Mouse (Mus musculus) midbrain, embryonic 12.5 days (tissue): ENCODE measurements around the gene Ap2s1. TPM values are rescaled to one million over a fixed set of nuclear protein-coding genes. Genes with fewer than 3 reads are reported as not detected.
"Not testable (repeated sequence)": the region's sequence is repeated elsewhere in the genome, so short reads cannot be mapped to it uniquely, and the experiment has no call there.

Experiments used
- ATAC-seq: fragments of 200-750 bp; cut with Nextera tagmentation; 2 replicates; pipeline ENCODE4 v1.8.0; 2017; ENCODE audit warnings: low read depth, moderate TSS enrichment, moderate library complexity; ENCODE audit not compliant: low FRiP score
- H3K27ac ChIP-seq: fragments of 300-500 bp; sonication (generic); replicated peaks from 2 replicates; pipeline ENCODE4 v1.5.1; 2016; ENCODE audit warnings: mild to moderate bottlenecking
- H3K27me3 ChIP-seq: fragments of 300-500 bp; sonication (generic); 2 replicates; pipeline ENCODE4 v1.6.1; 2016; ENCODE audit warnings: mild to moderate bottlenecking
- H3K36me3 ChIP-seq: fragments of 300-500 bp; sonication (generic); 2 replicates; pipeline ENCODE4 v1.6.1; 2016
- H3K4me1 ChIP-seq: fragments of 300-500 bp; sonication (generic); 2 replicates; pipeline ENCODE4 v1.6.1; 2016
- H3K4me2 ChIP-seq: fragments of 300-500 bp; sonication (generic); replicated peaks from 2 replicates; pipeline ENCODE4 v1.6.1; 2016; ENCODE audit warnings: mild to moderate bottlenecking, moderate library complexity
- H3K4me3 ChIP-seq: fragments of 300-500 bp; sonication (generic); 2 replicates; pipeline ENCODE4 v1.5.1; 2016; ENCODE audit warnings: mild to moderate bottlenecking
- H3K9ac ChIP-seq: fragments of 300-500 bp; sonication (generic); replicated peaks from 2 replicates; pipeline ENCODE4 v1.6.1; 2016; ENCODE audit warnings: mild to moderate bottlenecking, moderate library complexity
- H3K9me3 ChIP-seq: fragments of 300-500 bp; sonication (generic); 2 replicates; pipeline ENCODE4 v1.6.1; 2016; ENCODE audit warnings: mild to moderate bottlenecking
- WGBS: fragments of 180-500 bp; shearing (Covaris S2); methylation state at CpG from one replicate; pipeline ENCODE4 v1.1.7; 2016; 5-methylcytosine and 5-hydroxymethylcytosine counted together
- polyA plus RNA-seq: library from polyadenylated mRNA; unstranded; fragments of >200 nt; fragmentation: Nextera tagmentation; extraction: Ambion mirVana; gene quantifications from 2 replicates; pipeline ENCODE4 v1.2.1, GENCODE M21; 2016

The Ap2s1 gene
- polyA plus RNA-seq = 278 and 285 TPM in 2 replicates

GRCm38 (mm10) chr7:16738073-16738696 lies at the start of gene Ap2s1:
TSS of gene Ap2s1 (plus strand) at chr7:16738410.
- peaks cover 5% of the 10 kb centered on the region for H3K36me3 ChIP-seq
- H3K4me1 ChIP-seq = peaks cover 20% of the 10 kb centered on the region
- no peaks in the 10 kb centered on the region for H3K9me3 ChIP-seq
- H3K4me2 ChIP-seq = peak within 1 kb of the TSS; percentile 89
- no peaks in the 10 kb centered on the region for H3K27me3 ChIP-seq
- H3K9ac ChIP-seq = peak within 1 kb of the TSS; percentile 93
- whole genome bisulfite sequencing = under 1% methylated on average over 28 of the region's 34 CpGs
- H3K27ac ChIP-seq = peak within 1 kb of the TSS; percentile 52; the same call in 1 of the 2 replicates
- peak within 1 kb of the TSS; percentile 84 for H3K4me3 ChIP-seq
- peak; percentile 98 for ATAC-seq

DNA sequence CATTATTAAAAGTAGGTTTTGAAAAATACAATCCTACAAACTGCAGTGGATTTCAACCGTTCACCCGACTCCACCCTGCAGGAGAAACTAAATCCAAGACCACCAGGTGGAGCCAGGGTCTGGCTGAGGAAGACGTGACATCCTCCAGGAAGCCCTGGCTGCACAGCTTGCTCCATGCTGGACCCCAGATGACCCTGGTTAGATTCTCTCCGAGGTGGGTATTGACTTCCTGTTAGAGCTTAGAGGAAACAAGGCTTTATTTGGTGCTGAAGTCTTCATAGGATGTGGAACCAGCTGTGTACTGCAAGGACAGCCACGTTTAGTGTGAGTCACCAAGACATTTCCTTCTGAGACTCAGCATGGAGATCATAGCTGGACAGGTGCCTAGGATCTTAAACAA lies 49.0 kb upstream of the Ap2s1 start:
- no peaks in the 10 kb centered on the region for H3K36me3 ChIP-seq
- H3K4me1 ChIP-seq = no peaks in the 10 kb centered on the region
- no peak overlapping the region for H3K4me3 ChIP-seq
- H3K9me3 ChIP-seq = 0 out of 2 replicates have a peak, but pooled peaks cover 5% of the 10 kb centered on the region
- H3K9ac ChIP-seq = no peak overlapping the region
- 77% methylated on average over 5 of the region's 5 CpGs for WGBS
- H3K27me3 ChIP-seq = no peaks in the 10 kb centered on the region
- no peak for ATAC-seq
- no peak overlapping the region for H3K27ac ChIP-seq
- no peak overlapping the region for H3K4me2 ChIP-seq

GRCm38 (mm10) chr7:16695025-16695424 lies 43.2 kb upstream of the Ap2s1 start:
- 0 out of 2 replicates have a peak, but pooled peaks cover 2% of the 10 kb centered on the region for H3K9me3 ChIP-seq

DNA sequence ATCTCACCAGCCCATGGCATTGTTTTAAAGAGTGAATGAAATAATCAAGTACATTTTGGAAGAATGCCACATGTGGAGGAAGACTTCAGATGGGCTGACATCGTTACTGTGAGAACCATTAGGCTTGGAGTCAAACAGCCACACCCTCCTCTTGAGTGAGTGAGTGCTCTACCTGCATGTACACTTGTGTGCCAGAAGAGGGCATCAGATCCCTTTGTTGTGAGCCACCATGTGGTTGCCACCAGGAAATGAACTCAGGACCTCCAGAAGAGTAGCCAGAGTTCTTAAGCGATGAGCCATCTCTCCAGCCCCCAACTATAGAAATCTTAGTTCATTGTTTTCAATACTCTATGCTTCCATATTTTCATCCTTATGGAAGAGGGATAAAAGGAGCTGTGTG lies 39.2 kb upstream of the Ap2s1 start:
- H3K27ac ChIP-seq = no peak overlapping the region
- 55% methylated on average over 2 of the region's 2 CpGs for WGBS
- no peak for ATAC-seq

More at GRCm38 (mm10) chr7:16695025-16695424, 43.2 kb upstream of the Ap2s1 start:
- H3K27me3 ChIP-seq = no peaks in the 10 kb centered on the region
- no peaks in the 10 kb centered on the region for H3K36me3 ChIP-seq
- WGBS = 34% methylated on average over 3 of the region's 3 CpGs
- H3K9ac ChIP-seq = no peak overlapping the region
- ATAC-seq = no peak
- H3K27ac ChIP-seq = no peak overlapping the region
- H3K4me1 ChIP-seq = no peaks in the 10 kb centered on the region
- H3K4me2 ChIP-seq = no peak overlapping the region
- no peak overlapping the region for H3K4me3 ChIP-seq

DNA sequence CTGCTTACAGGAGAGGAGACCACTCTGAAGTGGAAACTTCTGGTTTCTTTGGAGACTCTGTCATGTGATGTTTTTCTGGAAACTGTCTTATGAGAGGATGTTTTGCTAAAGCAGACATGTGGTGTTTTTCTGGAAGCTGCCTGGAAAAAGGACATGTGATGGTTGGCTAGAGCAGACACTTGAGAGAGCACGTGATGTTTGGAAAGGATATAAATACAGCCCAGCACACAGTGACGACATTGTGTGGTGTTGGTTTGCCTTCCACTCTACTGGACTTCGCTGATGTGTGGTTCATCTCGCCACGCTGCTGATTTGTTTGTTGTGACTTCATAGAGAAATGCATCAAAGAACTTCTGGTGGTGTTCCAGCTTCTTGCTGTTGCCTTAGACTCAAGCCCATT lies 37.6 kb upstream of the Ap2s1 start:
- Histone ChIP-seq H3K36me3 (no peaks in the 10 kb centered on the region), H3K27me3 (no peaks in the 10 kb centered on the region), H3K9me3 (no peaks in the 10 kb centered on the region), H3K9ac (no peak overlapping the region), H3K4me2 (no peak overlapping the region), H3K4me3 (no peak overlapping the region), H3K4me1 (no peaks in the 10 kb centered on the region), H3K27ac (no peak overlapping the region)
- ATAC-seq = no peak
- WGBS = 88% methylated on average over 5 of the region's 5 CpGs

More for the DNA sequence above, 39.2 kb upstream of the Ap2s1 start:
- H3K4me2 ChIP-seq = no peak overlapping the region
- H3K27me3 ChIP-seq = no peaks in the 10 kb centered on the region
- no peak overlapping the region for H3K4me3 ChIP-seq
- H3K9ac ChIP-seq = no peak overlapping the region
- no peaks in the 10 kb centered on the region for H3K36me3 ChIP-seq
- H3K9me3 ChIP-seq = no peaks in the 10 kb centered on the region
- H3K4me1 ChIP-seq = no peaks in the 10 kb centered on the region

DNA sequence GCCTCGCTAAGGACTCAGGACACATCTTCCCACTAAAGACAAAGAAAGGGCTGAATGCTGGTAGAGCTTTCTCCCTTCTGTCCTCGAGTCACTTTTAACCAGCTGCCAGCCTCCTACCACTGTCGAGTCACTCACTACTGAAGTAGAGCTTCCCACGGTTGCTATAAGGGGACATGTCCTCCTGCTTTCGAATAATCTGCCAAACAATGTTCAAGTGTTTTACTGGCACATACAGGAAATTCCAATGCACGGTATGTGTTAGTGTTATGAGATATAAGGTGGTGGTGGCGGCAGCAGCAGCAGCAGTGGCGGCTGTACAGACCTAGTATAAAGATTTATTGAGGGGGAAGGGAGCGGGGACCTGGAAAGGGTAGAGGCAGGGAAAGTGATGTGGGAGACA lies 31.8 kb upstream of the Ap2s1 start:
- no peak for ATAC-seq
- no peaks in the 10 kb centered on the region for H3K9me3 ChIP-seq
- no peak overlapping the region for H3K9ac ChIP-seq
- WGBS = 64% methylated on average over 9 of the region's 9 CpGs
- H3K27me3 ChIP-seq = peaks cover 8% of the 10 kb centered on the region; the same call in 1 of the 2 replicates
- H3K4me1 ChIP-seq = no peaks in the 10 kb centered on the region
- H3K4me2 ChIP-seq = no peak overlapping the region
- no peak overlapping the region for H3K4me3 ChIP-seq
- no peaks in the 10 kb centered on the region for H3K36me3 ChIP-seq
- no peak overlapping the region for H3K27ac ChIP-seq

GRCm38 (mm10) chr7:16708244-16708643 lies 30.0 kb upstream of the Ap2s1 start:
- Histone ChIP-seq H3K36me3 (no peaks in the 10 kb centered on the region), H3K9me3 (no peaks in the 10 kb centered on the region), H3K9ac (no peak overlapping the region), H3K27me3 (peaks cover 8% of the 10 kb centered on the region; the same call in 1 of the 2 replicates), H3K27ac (no peak overlapping the region), H3K4me1 (no peaks in the 10 kb centered on the region), H3K4me2 (no peak overlapping the region), H3K4me3 (no peak overlapping the region)
- 23% methylated on average over 9 of the region's 9 CpGs for WGBS
- no peak for ATAC-seq

GRCm38 (mm10) chr7:16710604-16711003 lies 27.6 kb upstream of the Ap2s1 start:
- peaks cover 8% of the 10 kb centered on the region; the same call in 1 of the 2 replicates for H3K27me3 ChIP-seq
- H3K4me1 ChIP-seq = no peaks in the 10 kb centered on the region
- H3K4me2 ChIP-seq = no peak overlapping the region
- H3K27ac ChIP-seq = no peak overlapping the region
- H3K9ac ChIP-seq = no peak overlapping the region
- no peaks in the 10 kb centered on the region for H3K9me3 ChIP-seq
- H3K4me3 ChIP-seq = no peak overlapping the region
- ATAC-seq = no peak
- 80% methylated on average over 5 of the region's 5 CpGs for WGBS
- H3K36me3 ChIP-seq = no peaks in the 10 kb centered on the region

DNA sequence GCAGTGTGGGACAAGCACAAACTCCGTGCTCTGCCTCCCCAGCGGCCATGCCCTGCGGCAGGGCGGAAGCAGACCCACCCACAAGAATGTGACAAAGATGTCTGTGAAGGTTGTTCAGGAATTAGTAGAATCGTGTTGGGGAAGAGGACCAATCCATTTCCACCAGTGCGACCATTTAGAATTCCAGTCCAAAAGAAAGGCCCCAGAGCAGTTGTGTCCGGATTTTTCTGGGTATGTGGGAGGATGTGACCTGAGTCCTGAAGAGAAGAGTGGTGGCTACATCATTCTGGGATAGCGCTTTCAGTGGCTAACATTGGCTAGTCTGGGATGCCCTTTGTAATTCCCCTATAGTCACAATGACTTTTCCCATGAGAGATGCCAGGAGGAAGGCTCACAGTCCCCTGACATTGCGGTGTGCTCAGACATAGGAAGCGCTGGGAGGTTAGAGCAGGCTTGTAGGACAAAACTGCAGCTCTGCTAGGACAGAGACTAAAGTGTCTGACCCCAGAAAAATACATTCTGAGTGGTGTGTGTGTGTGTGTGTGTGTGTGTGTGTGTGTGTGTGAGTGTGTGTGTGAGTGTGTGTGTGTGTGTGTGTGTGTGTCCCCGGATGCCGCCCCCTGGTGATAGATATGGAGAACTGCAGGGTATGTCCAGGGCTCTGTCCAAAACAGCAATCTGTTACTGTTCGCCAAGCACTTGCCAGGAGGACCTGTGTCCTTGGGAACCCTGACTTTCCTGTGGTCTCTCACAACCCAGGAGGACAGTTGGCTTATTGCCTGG lies 25.4 kb upstream of the Ap2s1 start:
- Histone ChIP-seq H3K36me3 (no peaks in the 10 kb centered on the region), H3K9me3 (no peaks in the 10 kb centered on the region), H3K9ac (no peak overlapping the region), H3K4me1 (no peaks in the 10 kb centered on the region), H3K27me3 (0 out of 2 replicates have a peak, but pooled peaks cover under 1% of the 10 kb centered on the region), H3K4me2 (no peak overlapping the region), H3K4me3 (no peak overlapping the region), H3K27ac (no peak overlapping the region)
- 73% methylated on average over 13 of the region's 13 CpGs for WGBS
- ATAC-seq = no peak

DNA sequence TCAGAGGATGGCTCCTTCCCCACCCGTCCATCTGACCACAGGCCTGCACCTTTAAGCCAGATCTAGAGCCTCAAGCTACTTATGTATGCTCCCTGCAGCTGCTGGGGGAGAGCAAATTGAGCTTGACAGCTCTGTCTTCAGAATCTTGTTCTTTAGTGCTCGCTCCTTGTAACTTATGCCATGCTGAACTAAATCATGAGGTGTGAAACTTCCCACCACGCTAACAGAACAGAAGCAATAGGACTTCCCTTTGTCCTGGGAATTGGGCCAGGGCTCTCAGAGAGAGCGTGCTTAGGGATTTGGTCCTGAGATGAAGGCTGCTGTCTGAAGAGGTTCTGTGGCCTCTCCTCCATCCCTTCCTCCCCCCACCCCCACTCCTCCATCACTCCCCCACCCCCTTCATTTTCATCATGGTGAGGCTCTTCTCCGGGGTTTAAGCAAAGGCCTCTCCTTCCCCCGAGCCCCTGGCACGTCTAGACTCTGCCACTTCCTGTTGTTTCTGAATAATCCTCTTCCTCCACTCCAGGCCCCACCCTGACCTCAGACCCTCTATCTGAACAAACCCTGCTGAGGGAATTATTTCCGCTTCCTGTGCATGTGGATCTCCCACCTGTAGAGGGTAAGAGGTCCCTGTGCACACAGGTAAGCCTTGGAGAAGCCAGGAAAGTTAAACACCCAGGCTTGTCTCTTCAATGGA lies 21.6 kb upstream of the Ap2s1 start:
- not testable (repeated sequence) for H3K9me3 ChIP-seq, H3K9ac ChIP-seq, H3K27me3 ChIP-seq, H3K4me1 ChIP-seq, H3K4me3 ChIP-seq, ATAC-seq, H3K4me2 ChIP-seq, H3K36me3 ChIP-seq, H3K27ac ChIP-seq
- WGBS = 51% methylated on average over 8 of the region's 8 CpGs

GRCm38 (mm10) chr7:16721629-16722028 lies 16.6 kb upstream of the Ap2s1 start, which contains the start of gene Ceacam9:
TSS of gene Ceacam9 (plus strand) at chr7:16721929.
- Histone ChIP-seq H3K27ac (no peak within 1 kb of the TSS), H3K9ac (no peak within 1 kb of the TSS), H3K4me3 (no peak within 1 kb of the TSS), H3K9me3 (no peaks in the 10 kb centered on the region), H3K27me3 (no peaks in the 10 kb centered on the region), H3K36me3 (no peaks in the 10 kb centered on the region), H3K4me1 (no peaks in the 10 kb centered on the region), H3K4me2 (no peak within 1 kb of the TSS)
- ATAC-seq = no peak
- 89% methylated on average over 2 of the region's 2 CpGs for WGBS

GRCm38 (mm10) chr7:16722490-16722889 lies 15.7 kb upstream of the Ap2s1 start:
- H3K27me3 ChIP-seq, H3K36me3 ChIP-seq, H3K4me2 ChIP-seq, ATAC-seq, H3K9ac ChIP-seq, H3K27ac ChIP-seq, H3K4me3 ChIP-seq, H3K9me3 ChIP-seq, H3K4me1 ChIP-seq: not testable (repeated sequence)
- WGBS = 58% methylated on average over 3 of the region's 3 CpGs
